Mouse (Mus musculus) olfactory bulb, adult 2 months (tissue): ENCODE data around the gene Thap7.

Experiments used
- CTCF ChIP-seq: fragments of 200-500 bp; IDR thresholded peaks from 2 replicates; pipeline ENCODE4 v1.5.1; 2012; ENCODE audit warnings: low read depth, mild to moderate bottlenecking, low read length, moderate library complexity; ENCODE audit not compliant: insufficient read depth
- POLR2A ChIP-seq: fragments of 200-500 bp; IDR thresholded peaks from 2 replicates; pipeline ENCODE4 v1.6.1; 2012; ENCODE audit warnings: mild to moderate bottlenecking, low read depth, low read length, moderate library complexity; ENCODE audit not compliant: insufficient read depth

DNA sequence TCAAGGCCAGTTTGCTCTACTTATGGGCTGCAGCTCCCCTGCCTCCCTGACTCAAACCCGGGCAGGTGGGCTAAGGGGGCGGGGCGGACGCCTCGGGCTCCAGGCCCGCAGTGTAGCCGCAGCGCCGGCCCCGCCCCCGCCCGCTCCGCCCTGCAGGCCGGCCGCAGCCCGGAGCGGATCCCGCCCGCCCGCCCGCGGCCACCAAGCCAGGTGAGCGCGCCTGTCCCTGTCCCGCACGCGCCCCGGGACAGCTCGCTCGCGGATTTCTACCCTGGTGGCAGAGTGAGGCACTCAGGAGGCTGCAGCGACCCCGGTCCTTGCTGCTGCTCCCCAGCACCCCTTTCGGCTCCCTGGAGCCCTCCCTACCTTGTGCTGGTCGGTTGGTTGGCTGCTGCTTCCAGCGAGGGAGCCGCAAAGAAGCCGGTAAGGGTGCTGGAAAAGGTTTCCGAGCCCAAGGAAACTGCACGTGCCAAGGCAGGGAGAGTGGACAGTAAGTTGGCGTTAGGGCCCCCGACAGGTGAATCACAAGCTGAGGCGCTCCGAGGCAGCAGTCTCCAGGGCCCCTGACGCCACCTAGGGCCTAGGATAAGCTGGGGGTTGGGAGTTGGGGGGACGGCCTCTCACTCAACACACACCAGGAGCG is 41.3 kb downstream of the Thap7 start, which contains the start of gene Aifm3:
- TF ChIP-seq POLR2A, result no peak
- no peak for TF ChIP-seq CTCF
